Mouse (Mus musculus) myocyte (in vitro differentiated cells): ENCODE measurements around the gene Atad2b. TPM values are rescaled to one million over a fixed set of nuclear protein-coding genes. Genes with fewer than 3 reads are reported as not detected.

Experiments used
- H3K27me3 ChIP-seq: one replicate; pipeline ENCODE4 v1.6.1; 2011; ENCODE audit not compliant: control insufficient read depth, insufficient read depth, insufficient read length
- H3K36me3 ChIP-seq: one replicate; pipeline ENCODE4 v1.6.1; 2011; ENCODE audit not compliant: control insufficient read depth, insufficient read depth
- H3K4me2 ChIP-seq: one replicate; pipeline ENCODE4 v1.6.1; 2011; ENCODE audit warnings: low read depth, control low read depth
- H3K4me3 ChIP-seq: one replicate; pipeline ENCODE4 v1.5.1; 2011; ENCODE audit warnings: mild to moderate bottlenecking, control low read depth, moderate library complexity
- H3K79me2 ChIP-seq: one replicate; pipeline ENCODE4 v1.6.1; 2011; ENCODE audit not compliant: control insufficient read depth, insufficient read depth
- H3ac ChIP-seq: one replicate; pipeline ENCODE4 v1.6.1; 2011; ENCODE audit not compliant: control insufficient read depth, insufficient read length
- CEBPB ChIP-seq: IDR thresholded peaks from 2 replicates; pipeline ENCODE4 v1.6.1; 2011; ENCODE audit warnings: mild to moderate bottlenecking, moderate library complexity; ENCODE audit not compliant: poor library complexity, insufficient read depth, severe bottlenecking
- E2F4 ChIP-seq: IDR thresholded peaks from one replicate; pipeline ENCODE4 v1.6.1; 2011; ENCODE audit warnings: mild to moderate bottlenecking, control low read depth, moderate library complexity; ENCODE audit not compliant: insufficient read depth
- MAX ChIP-seq: IDR thresholded peaks from one replicate; pipeline ENCODE4 v1.6.1; 2011; ENCODE audit warnings: low read depth, mild to moderate bottlenecking, control low read depth
- MYOD1 ChIP-seq, 3 experiments: IDR thresholded peaks; one replicate each; pipeline ENCODE4 v1.6.1; 2011; ENCODE audit warnings: control low read depth in 2 of 3, low read depth in 2 of 3, mild to moderate bottlenecking in 2 of 3, moderate library complexity in 1 of 3; ENCODE audit not compliant: insufficient read length in 2 of 3, control insufficient read depth in 1 of 3
- MYOG ChIP-seq, 3 experiments: IDR thresholded peaks; one replicate each; pipeline ENCODE4 v1.6.1; 2011; ENCODE audit warnings: control low read depth in 2 of 3, low read depth in 2 of 3, mild to moderate bottlenecking in 2 of 3; ENCODE audit not compliant: insufficient read length in 2 of 3, control insufficient read depth in 1 of 3, insufficient read depth in 1 of 3
- POLR2A ChIP-seq: IDR thresholded peaks from one replicate; pipeline ENCODE4 v1.6.1; 2011; ENCODE audit warnings: low read depth, mild to moderate bottlenecking, control low read depth, moderate library complexity; ENCODE audit not compliant: insufficient read length
- REST ChIP-seq: IDR thresholded peaks from one replicate; pipeline ENCODE4 v1.6.1; 2011; ENCODE audit warnings: mild to moderate bottlenecking, control low read depth, moderate library complexity; ENCODE audit not compliant: insufficient read depth, insufficient read length
- SRF ChIP-seq: IDR thresholded peaks from one replicate; pipeline ENCODE4 v1.6.1; 2011; ENCODE audit warnings: low read depth; ENCODE audit not compliant: control insufficient read depth, insufficient read length
- TCF12 ChIP-seq: IDR thresholded peaks from one replicate; pipeline ENCODE4 v1.6.1; 2011; ENCODE audit warnings: mild to moderate bottlenecking, control low read depth; ENCODE audit not compliant: poor library complexity, insufficient read depth, severe bottlenecking
- TCF3 ChIP-seq: IDR thresholded peaks from one replicate; pipeline ENCODE4 v1.6.1; 2011; ENCODE audit warnings: low read depth, control low read depth; ENCODE audit not compliant: insufficient read length
- USF1 ChIP-seq: IDR thresholded peaks from one replicate; pipeline ENCODE4 v1.6.1; 2011; ENCODE audit warnings: low read depth, mild to moderate bottlenecking, control low read depth, moderate library complexity
- polyA plus RNA-seq: library from polyadenylated mRNA; unstranded; fragments of >200 nt; fragmentation: generic; extraction: Trizol; gene quantifications from one replicate; pipeline ENCODE4 v1.2.1, GENCODE M21; 2012; ENCODE audit warnings: missing spikeins

Atad2b gene
- polyA plus RNA-seq, 1 experiment = 3.7 TPM

GRCm38 (mm10) chr12:4914944-4915343 lies 2.2 kb upstream of the Atad2b start:
- H3K79me2 ChIP-seq = peaks cover 20% of the 10 kb centered on the region
- no peaks in the 10 kb centered on the region for H3K36me3 ChIP-seq
- no peak overlapping the region for H3ac ChIP-seq
- H3K27me3 ChIP-seq = no peaks in the 10 kb centered on the region
- H3K4me3 ChIP-seq = no peak overlapping the region
- TF ChIP-seq TCF12 (no peak), REST (no peak), MYOD1 (IDR thresholded peaks at IDR 0.05; ENCODE audit: control insufficient read depth in 1 of 3, insufficient read length in 2 of 3, low read depth in 2 of 3) (no peak), POLR2A (no peak)
- H3K4me2 ChIP-seq = no peak overlapping the region

GRCm38 (mm10) chr12:4917805-4918591 lies 845 bp downstream of the Atad2b start:
- H3K4me3 ChIP-seq = peak overlapping the region; percentile 43
- H3K4me2 ChIP-seq = peak overlapping the region; percentile 63
- H3K36me3 ChIP-seq = no peaks in the 10 kb centered on the region
- peak overlapping the region; percentile 98 for H3ac ChIP-seq
- no peak for TF ChIP-seq TCF3
- peaks cover 50% of the 10 kb centered on the region for H3K79me2 ChIP-seq
- H3K27me3 ChIP-seq = no peaks in the 10 kb centered on the region

DNA sequence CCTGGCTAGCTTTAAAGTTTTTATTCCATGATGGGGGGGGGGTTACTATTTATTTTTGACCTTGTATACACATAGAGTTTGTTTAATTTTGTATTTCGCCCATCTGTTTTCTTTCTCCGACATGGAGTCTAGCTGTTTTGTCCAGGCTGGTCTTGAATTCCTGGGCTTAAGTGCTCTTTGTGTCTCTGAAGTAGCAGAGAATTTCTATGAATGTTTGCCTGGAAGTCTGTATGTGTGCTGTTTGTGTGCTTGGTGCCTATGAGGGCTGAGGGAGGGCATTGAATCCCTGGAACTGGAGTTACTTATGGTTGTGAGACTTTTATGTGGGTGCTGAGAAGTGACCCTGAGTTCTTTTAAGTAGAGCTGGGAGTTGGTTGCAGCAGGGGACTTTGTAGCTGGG lies 11.0 kb downstream of the Atad2b start:
- H3K36me3 ChIP-seq = no peaks in the 10 kb centered on the region
- no peak overlapping the region for H3ac ChIP-seq
- H3K4me2 ChIP-seq = no peak overlapping the region
- TF ChIP-seq REST (no peak), SRF (no peak), CEBPB (no peak), MYOD1 (IDR thresholded peaks at IDR 0.05; ENCODE audit: control insufficient read depth in 1 of 3, insufficient read length in 2 of 3, low read depth in 2 of 3) (no peak), MYOG (IDR thresholded peaks at IDR 0.05; ENCODE audit: control insufficient read depth in 1 of 3, insufficient read depth in 1 of 3, insufficient read length in 2 of 3, low read depth in 2 of 3) (no peak), E2F4 (no peak), TCF12 (no peak)
- H3K79me2 ChIP-seq = peaks cover 91% of the 10 kb centered on the region
- H3K4me3 ChIP-seq = no peak overlapping the region
- H3K27me3 ChIP-seq = no peaks in the 10 kb centered on the region

GRCm38 (mm10) chr12:4930820-4931548 lies 13.8 kb downstream of the Atad2b start:
- peak; percentile 81 for TF ChIP-seq CEBPB
- no peak for TF ChIP-seq MYOD1 (IDR thresholded peaks at IDR 0.05; ENCODE audit: control insufficient read depth in 1 of 3, insufficient read length in 2 of 3, low read depth in 2 of 3)
- no peaks in the 10 kb centered on the region for H3K27me3 ChIP-seq
- no peak overlapping the region for H3K4me3 ChIP-seq
- no peak overlapping the region for H3ac ChIP-seq
- H3K36me3 ChIP-seq = no peaks in the 10 kb centered on the region
- no peak overlapping the region for H3K4me2 ChIP-seq
- H3K79me2 ChIP-seq = peaks cover 83% of the 10 kb centered on the region

- H3K4me2 ChIP-seq = no peak overlapping the region
- no peaks in the 10 kb centered on the region for H3K79me2 ChIP-seq
- no peaks in the 10 kb centered on the region for H3K27me3 ChIP-seq
- no peak overlapping the region for H3ac ChIP-seq
- peaks cover 16% of the 10 kb centered on the region for H3K36me3 ChIP-seq
- TF ChIP-seq TCF12 (no peak), E2F4 (no peak), USF1 (no peak), MAX (no peak), MYOD1 (IDR thresholded peaks at IDR 0.05; ENCODE audit: control insufficient read depth in 1 of 3, insufficient read length in 2 of 3, low read depth in 2 of 3) (no peak), POLR2A (no peak), MYOG (IDR thresholded peaks at IDR 0.05; ENCODE audit: control insufficient read depth in 1 of 3, insufficient read depth in 1 of 3, insufficient read length in 2 of 3, low read depth in 2 of 3) (no peak), REST (no peak)
- H3K4me3 ChIP-seq = no peak overlapping the region
These were observed 35.1 kb downstream of the Atad2b start for GRCm38 (mm10) chr12:4952272-4952671.

GRCm38 (mm10) chr12:4953156-4953555 lies 36.0 kb downstream of the Atad2b start:
- H3K79me2 ChIP-seq = no peaks in the 10 kb centered on the region
- TF ChIP-seq SRF = no peak
- TF ChIP-seq CEBPB = no peak
- TF ChIP-seq POLR2A = no peak
- no peak for TF ChIP-seq MAX
- TF ChIP-seq REST = no peak
- no peak for TF ChIP-seq MYOG (IDR thresholded peaks at IDR 0.05; ENCODE audit: control insufficient read depth in 1 of 3, insufficient read depth in 1 of 3, insufficient read length in 2 of 3, low read depth in 2 of 3)
- no peak for TF ChIP-seq TCF12
- TF ChIP-seq USF1 = no peak
- no peak for TF ChIP-seq TCF3
- H3K36me3 ChIP-seq = peaks cover 16% of the 10 kb centered on the region
- no peaks in the 10 kb centered on the region for H3K27me3 ChIP-seq
- H3K4me3 ChIP-seq = no peak overlapping the region
- H3K4me2 ChIP-seq = no peak overlapping the region
- no peak overlapping the region for H3ac ChIP-seq
